ENCODE assay signal across 10 mouse cellular contexts in genomic region chr1:136381583-136381982, GRCm38 (mm10). TPM values are rescaled to one million over a fixed set of nuclear protein-coding genes. Genes with fewer than 3 reads are reported as not detected.
DNase-seq lines count a peak whose midpoint lies in the region; ATAC-seq and TF ChIP-seq lines count a peak whose summit lies in the region.
"Had no signal": no experiment of that assay in that cellular context is flagged by ENCODE, and none has a peak within 500 bp of the region (broad histone marks: within the 10 kb centered on the region; RNA-seq: fewer than 3 reads in every experiment).

No protein-coding gene starts in this region.

- H3K36me3 ChIP-seq in heart, adult 2 months (ENCODE audit: control insufficient read depth, insufficient read depth, low read length), result no peaks in the 10 kb centered on the region
- H3K36me3 ChIP-seq in heart, embryonic 10.5 days, result no peaks in the 10 kb centered on the region
- H3K36me3 ChIP-seq in midbrain, embryonic 15.5 days (replicated peaks), result no peaks in the 10 kb centered on the region

- no peaks in the 10 kb centered on the region for H3K9me3 ChIP-seq in heart, embryonic 10.5 days
- H3K9me3 ChIP-seq in midbrain, embryonic 15.5 days, result no peaks in the 10 kb centered on the region

- H3K4me1 ChIP-seq in heart, adult 2 months (ENCODE audit: control insufficient read depth, insufficient read depth, low read length), result peaks cover 6% of the 10 kb centered on the region
- peaks cover 3% of the 10 kb centered on the region; the same call in 1 of the 2 replicates for H3K4me1 ChIP-seq in heart, embryonic 10.5 days
- H3K4me1 ChIP-seq in midbrain, embryonic 15.5 days, result no peaks in the 10 kb centered on the region

- TF ChIP-seq POLR2A in heart, adult 2 months (IDR thresholded peaks at IDR 0.05; ENCODE audit: insufficient read depth, low read depth, low read length), result no peak

- 31% methylated on average over 5 of the region's 5 CpGs for WGBS in heart, adult 2 months
- 78% methylated on average over 5 of the region's 5 CpGs for WGBS in heart, embryonic 10.5 days
- WGBS in midbrain, embryonic 15.5 days, result 89% methylated on average over 5 of the region's 5 CpGs

- TF ChIP-seq EP300 in heart, adult 2 months (IDR thresholded peaks at IDR 0.05; ENCODE audit: insufficient read depth, low read depth, low read length), result no peak

- peak; percentile 42 to 45 for DNase-seq in heart, adult 2 months
- DNase-seq in heart, embryonic 10.5 days (ENCODE audit: low spot score), result no peak
- DNase-seq in NIH3T3 (ENCODE audit: low read depth), result peak; percentile 69
- peak; percentile 24 for DNase-seq in cerebellum, adult 9-11 months
- no peak for DNase-seq in embryo, embryonic 11 days
- DNase-seq in thymus, postnatal 10 days (ENCODE audit: low spot score in 2 of 2), result no peak
- DNase-seq: layer of hippocampus, adult 9-11 months had no signal

- H3K9ac ChIP-seq in heart, adult 2 months (ENCODE audit: low read depth, low read length), result no peak overlapping the region
- H3K9ac ChIP-seq in midbrain, embryonic 15.5 days, result no peak overlapping the region
- H3K9ac ChIP-seq: liver, embryonic 14.5 days had no signal

- intact Hi-C loops in heart, adult 2 months (cut with DNase I), result loop anchor here (2.0 kb wide), 1 partner anchor 33 kb away; the partner anchor contains the start of gene Ddx59

- no peak for TF ChIP-seq CTCF in heart, adult 2 months (IDR thresholded peaks at IDR 0.05)

- H3K79me2 ChIP-seq in heart, adult 2 months (replicated peaks; ENCODE audit: control insufficient read depth, insufficient read depth, low read length), result no peaks in the 10 kb centered on the region

- ATAC-seq in hematopoietic stem cell, adult 5-6 weeks (replicated peaks in 1 of 2; ENCODE audit: insufficient read depth in 1 of 2, low FRiP score in 2 of 2, low TSS enrichment in 1 of 2, low read depth in 1 of 2, poor library complexity in 2 of 2, severe bottlenecking in 2 of 2), result peak; percentile 21 to 49; a peak in 2 of 4 replicates
- no peak for ATAC-seq in midbrain, embryonic 15.5 days (replicated peaks)

- no peak overlapping the region for H3K4me3 ChIP-seq in heart, adult 2 months
- H3K4me3 ChIP-seq in heart, embryonic 10.5 days, result no peak overlapping the region
- no peak overlapping the region for H3K4me3 ChIP-seq in midbrain, embryonic 15.5 days

- no peak overlapping the region for H3K4me2 ChIP-seq in midbrain, embryonic 15.5 days

- no peaks in the 10 kb centered on the region for H3K27me3 ChIP-seq in heart, adult 2 months (ENCODE audit: control insufficient read depth, insufficient read depth, low read length)
- H3K27me3 ChIP-seq in heart, embryonic 10.5 days (ENCODE audit: insufficient read depth, poor library complexity, severe bottlenecking), result 0 out of 2 replicates have a peak, but pooled peaks cover 4% of the 10 kb centered on the region
- no peaks in the 10 kb centered on the region for H3K27me3 ChIP-seq in midbrain, embryonic 15.5 days (replicated peaks)

- H3K27ac ChIP-seq in heart, adult 2 months, result peak overlapping the region; percentile 51
- H3K27ac ChIP-seq in heart, embryonic 10.5 days, result no peak overlapping the region
- no peak overlapping the region for H3K27ac ChIP-seq in midbrain, embryonic 15.5 days
- H3K27ac ChIP-seq: liver, embryonic 14.5 days had no signal

RNA-seq across cellular contexts. Expression of gene Ddx59, which starts 33.5 kb away (rescaled TPM):
- 10 to 100 TPM; 11.8 to 14.1 TPM for total RNA-seq in heart, adult 2 months (2021)
- 4.2 and 7.0 TPM in 2 replicates for polyA plus RNA-seq in heart, adult 2 months (2012; rRNA removed)
- 14.6 TPM in 2 replicates for polyA plus RNA-seq in heart, embryonic 10.5 days (2016; fragmentation: Nextera tagmentation; extraction: Ambion mirVana)
- 11.1 and 22.2 TPM in 2 replicates for total RNA-seq in hematopoietic stem cell, adult 5-6 weeks (2017)
- 15.1 and 17.2 TPM in 2 replicates for polyA plus RNA-seq in midbrain, embryonic 15.5 days (2015; fragmentation: Nextera tagmentation; extraction: Ambion mirVana)

RNA-seq across cellular contexts. Expression of gene Camsap2, which starts 35.7 kb away (rescaled TPM):
- total RNA-seq in heart, adult 2 months (2021), result 10 to 100 TPM; 21.2 to 21.3 TPM
- polyA plus RNA-seq in heart, adult 2 months (2012; rRNA removed), result 4.3 and 7.4 TPM in 2 replicates
- polyA plus RNA-seq in heart, embryonic 10.5 days (2016; fragmentation: Nextera tagmentation; extraction: Ambion mirVana), result 7.1 and 10.9 TPM in 2 replicates
- total RNA-seq in hematopoietic stem cell, adult 5-6 weeks (2017), result 19.1 and 22.9 TPM in 2 replicates
- 31.1 and 31.2 TPM in 2 replicates for polyA plus RNA-seq in midbrain, embryonic 15.5 days (2015; fragmentation: Nextera tagmentation; extraction: Ambion mirVana)

Comparison
In these comparisons a context has a peak if more than half of its experiments do, and no peak if none do; other contexts are left out.
1. DNase-seq: peak in heart, adult 2 months (2 of 2), NIH3T3 (single experiment) and cerebellum, adult 9-11 months (single experiment); none in heart, embryonic 10.5 days (single experiment), embryo, embryonic 11 days (single experiment) and thymus, postnatal 10 days (0 of 2).